31 mouse cellular contexts compared by ENCODE assay signal in genomic region chr1:144013913-144014312, GRCm38 (mm10).
"Had no signal": no experiment of that assay in that cellular context is flagged by ENCODE, and none has a peak within 500 bp of the region (broad histone marks: within the 10 kb centered on the region; RNA-seq: fewer than 3 reads in every experiment).

No protein-coding gene starts in this region.

- H3K36me3 ChIP-seq: limb, embryonic 10.5 days; limb, embryonic 12.5 days; limb, embryonic 13.5 days; limb, embryonic 15.5 days; liver, embryonic 12.5 days; liver, embryonic 13.5 days; liver, embryonic 15.5 days; lung, embryonic 15.5 days; midbrain, embryonic 10.5 days; midbrain, embryonic 12.5 days; midbrain, embryonic 15.5 days; neural tube, embryonic 12.5 days had no signal

- H3K9ac ChIP-seq: limb, embryonic 12.5 days; limb, embryonic 13.5 days; limb, embryonic 15.5 days; liver, embryonic 12.5 days; liver, embryonic 13.5 days; liver, embryonic 14.5 days; liver, embryonic 15.5 days; liver, postnatal 0 days; lung, embryonic 14.5 days; lung, embryonic 15.5 days; midbrain, embryonic 12.5 days; midbrain, embryonic 15.5 days; neural tube, embryonic 12.5 days had no signal

- H3K4me2 ChIP-seq: limb, embryonic 12.5 days; limb, embryonic 13.5 days; limb, embryonic 15.5 days; liver, embryonic 11.5 days; liver, embryonic 12.5 days; liver, embryonic 13.5 days; liver, embryonic 15.5 days; lung, embryonic 14.5 days; lung, embryonic 15.5 days; midbrain, embryonic 12.5 days; midbrain, embryonic 15.5 days; neural tube, embryonic 12.5 days had no signal

- ATAC-seq: liver, embryonic 12.5 days; liver, postnatal 0 days; lung, postnatal 0 days; midbrain, embryonic 15.5 days; midbrain, embryonic 16.5 days had no signal

- H3K4me1 ChIP-seq: limb, embryonic 12.5 days; limb, embryonic 13.5 days; limb, embryonic 15.5 days; liver, embryonic 12.5 days; liver, embryonic 13.5 days; liver, embryonic 15.5 days; lung, embryonic 15.5 days; midbrain, embryonic 10.5 days; midbrain, embryonic 12.5 days; midbrain, embryonic 15.5 days; neural tube, embryonic 12.5 days had no signal

- H3K27me3 ChIP-seq: limb, embryonic 12.5 days; limb, embryonic 13.5 days; limb, embryonic 15.5 days; liver, embryonic 12.5 days; liver, embryonic 13.5 days; liver, embryonic 15.5 days; lung, embryonic 15.5 days; megakaryocyte, embryonic 14.5 days; midbrain, embryonic 12.5 days; midbrain, embryonic 15.5 days; neural tube, embryonic 12.5 days had no signal

- H3K9me3 ChIP-seq: limb, embryonic 10.5 days; limb, embryonic 12.5 days; limb, embryonic 13.5 days; limb, embryonic 15.5 days; liver, embryonic 12.5 days; liver, embryonic 13.5 days; liver, embryonic 15.5 days; lung, embryonic 15.5 days; megakaryocyte, embryonic 14.5 days; midbrain, embryonic 10.5 days; midbrain, embryonic 12.5 days; midbrain, embryonic 15.5 days; neural tube, embryonic 12.5 days had no signal

- H3K27ac ChIP-seq: left cerebral cortex, adult 2 months; limb, embryonic 10.5 days; limb, embryonic 12.5 days; limb, embryonic 13.5 days; limb, embryonic 15.5 days; liver, embryonic 12.5 days; liver, embryonic 13.5 days; liver, embryonic 14.5 days; liver, embryonic 15.5 days; lung, embryonic 15.5 days; macrophage; midbrain, embryonic 10.5 days; midbrain, embryonic 12.5 days; midbrain, embryonic 15.5 days; neural tube, embryonic 12.5 days had no signal

- H3K4me3 ChIP-seq: left cerebral cortex, adult 2 months; limb, embryonic 10.5 days; limb, embryonic 12.5 days; limb, embryonic 13.5 days; limb, embryonic 15.5 days; liver, embryonic 12.5 days; liver, embryonic 13.5 days; liver, embryonic 15.5 days; lung, embryonic 15.5 days; megakaryocyte, embryonic 14.5 days; midbrain, embryonic 10.5 days; midbrain, embryonic 12.5 days; midbrain, embryonic 15.5 days; myocyte; neural tube, embryonic 12.5 days had no signal

- DNase-seq: left cerebral cortex, postnatal 4 days; liver; liver, embryonic 13.5 days; liver, postnatal 0 days; lung, adult 18-20 months; lung, adult 2 months; lung, embryonic 14.5 days; lung, postnatal 10 days; lung, postnatal 14 days; lung, postnatal 36 days; lung, postnatal 4 days; midbrain, embryonic 14.5 days had no signal
